Mouse (Mus musculus) spleen, adult 12 weeks (tissue): Measurements from ENCODE around the gene Gm47791.
A peak's percentile ranks its signal among the peaks of the same experiment; 100 is the strongest.

Experiments used
- DNase-seq: peaks from one replicate; pipeline ENCODE4 v3.0.0; 2022; ENCODE audit warnings: low spot score

Gm47791 gene

GRCm38 (mm10) chr1:82771022-82771586 is at the start of gene Gm47791:
Gene Gm47791 (minus strand): TSS chr1:82771243.
- no peak for DNase-seq

DNA sequence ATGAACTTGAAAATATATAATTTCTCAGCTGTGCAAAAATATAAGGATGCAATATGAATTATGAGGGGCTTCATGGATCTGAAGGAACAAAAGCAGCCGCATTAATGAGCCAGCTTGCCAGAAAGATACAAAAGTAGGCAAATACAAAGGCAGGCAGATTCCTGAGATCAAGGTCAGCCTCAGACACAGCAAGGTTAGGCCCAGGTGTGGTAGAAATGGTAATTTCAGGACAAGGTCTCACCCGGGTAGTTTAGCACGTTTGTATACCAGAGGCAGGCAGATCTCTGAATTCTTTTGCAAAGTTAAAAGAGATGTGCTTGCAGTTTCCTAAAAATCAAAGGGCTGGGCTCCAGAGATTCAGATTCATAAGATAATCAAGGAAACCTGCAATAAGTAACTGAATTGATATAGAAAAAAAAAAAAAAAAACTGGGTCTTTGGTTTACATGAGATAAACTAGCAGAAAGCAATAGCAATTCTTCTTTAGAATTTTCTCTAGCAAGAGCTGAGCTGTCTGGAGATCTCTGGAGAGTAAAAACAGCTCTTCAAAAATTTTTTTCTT is 49.7 kb upstream of the Gm47791 start:
- DNase-seq: no peak

DNA sequence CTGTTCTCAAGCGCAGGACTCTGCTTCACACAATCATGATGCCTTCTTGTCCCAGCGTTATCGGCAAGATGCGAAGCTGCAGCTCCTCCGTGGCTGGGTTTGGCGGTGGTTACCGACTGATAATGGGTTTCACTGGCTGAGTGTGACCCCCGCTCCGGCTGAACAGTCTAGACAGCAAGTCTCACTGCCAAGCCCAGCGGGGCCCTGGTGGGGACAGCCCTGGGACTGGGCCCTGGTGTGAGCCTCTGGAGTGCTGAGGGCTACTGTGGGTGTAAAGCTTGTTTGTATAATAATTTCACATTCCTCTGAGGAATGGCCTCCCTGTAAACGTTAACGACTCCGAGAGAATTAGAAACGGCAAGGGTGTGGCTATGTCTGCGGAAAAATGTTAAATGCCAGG is 49.1 kb upstream of the Gm47791 start:
- no peak for DNase-seq

- no peak for DNase-seq
Measured at GRCm38 (mm10) chr1:82819366-82819765, 48.3 kb upstream of the Gm47791 start.

- no peak for DNase-seq
Measured at GRCm38 (mm10) chr1:82815941-82816716, 45.1 kb upstream of the Gm47791 start.

DNA sequence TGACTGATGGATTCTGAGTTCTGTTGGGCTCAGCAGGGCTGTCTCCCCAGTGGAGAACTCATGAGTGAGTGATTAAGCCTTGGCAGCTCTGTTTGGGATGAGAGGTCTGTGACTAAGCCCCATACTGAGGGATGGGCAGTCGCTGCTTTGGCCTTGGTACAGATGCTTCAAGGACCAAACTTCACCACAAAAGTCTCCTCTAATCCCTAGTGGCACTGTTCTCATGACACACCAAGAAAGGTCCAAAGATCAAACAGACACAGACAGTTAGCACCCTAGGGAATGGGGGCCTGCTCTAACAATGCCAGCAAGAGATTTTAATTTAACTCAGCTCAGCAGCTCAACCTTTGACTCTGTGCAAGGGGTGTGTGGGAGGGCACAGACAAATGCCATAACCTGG is 40.7 kb upstream of the Gm47791 start:
- no peak for DNase-seq

DNA sequence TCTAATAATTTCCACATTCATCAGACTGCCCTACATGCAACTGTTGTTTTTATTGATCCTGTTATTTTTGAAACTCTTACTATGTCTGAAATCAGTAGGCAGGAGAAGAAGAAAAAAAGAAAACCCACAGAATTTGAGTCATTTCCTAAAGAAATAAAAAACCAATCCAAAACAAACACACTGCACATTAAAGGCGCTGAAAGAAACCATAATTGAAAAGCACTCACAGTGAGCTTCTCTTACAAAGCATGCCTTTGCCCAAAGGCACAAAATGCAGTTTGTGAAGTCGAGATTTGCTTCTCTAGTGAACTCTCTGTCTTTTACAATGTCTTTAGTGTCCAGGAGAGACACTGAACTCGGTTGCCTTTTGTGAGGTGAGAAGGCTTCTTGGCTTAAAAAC is 37.5 kb upstream of the Gm47791 start:
- no peak for DNase-seq

DNA sequence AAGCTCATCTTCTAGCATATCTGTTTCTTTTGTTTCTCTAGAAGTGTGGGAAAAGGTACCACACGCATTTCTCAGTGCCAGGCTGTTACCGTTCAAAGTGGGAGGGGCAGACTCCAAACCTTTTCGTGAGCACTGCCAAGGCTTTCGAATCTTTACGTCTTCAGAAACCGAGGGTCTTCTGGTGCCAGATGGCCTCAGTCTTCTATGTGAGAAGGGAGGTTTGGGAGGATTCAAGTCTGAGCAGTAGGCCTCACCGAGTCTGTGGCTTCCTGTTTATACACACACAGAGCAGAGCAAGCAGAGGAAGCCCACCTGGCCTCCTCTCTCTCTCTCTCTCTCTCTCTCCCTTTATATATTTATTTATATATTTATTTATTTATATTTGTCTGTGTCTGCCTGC is 36.2 kb upstream of the Gm47791 start:
- DNase-seq: no peak

DNA sequence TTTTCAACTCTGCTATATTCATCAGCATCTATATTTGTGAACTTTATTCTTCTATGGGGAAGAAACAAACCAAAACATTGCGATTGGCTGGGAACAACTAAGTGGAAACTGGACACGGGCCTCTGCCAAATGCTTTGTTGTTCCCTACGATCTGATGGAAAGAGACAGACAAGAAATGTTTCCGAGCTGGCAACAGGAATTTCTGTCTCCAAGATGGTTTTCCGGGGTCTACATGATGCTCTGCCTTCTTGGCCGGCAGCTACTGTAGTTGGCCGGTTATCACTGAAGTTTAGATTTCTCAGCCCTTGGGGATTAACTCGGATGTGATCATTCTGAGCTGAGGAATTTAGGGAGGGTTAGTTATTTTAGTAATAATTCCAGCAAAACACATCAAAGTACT is 35.3 kb upstream of the Gm47791 start:
- no peak for DNase-seq

DNA sequence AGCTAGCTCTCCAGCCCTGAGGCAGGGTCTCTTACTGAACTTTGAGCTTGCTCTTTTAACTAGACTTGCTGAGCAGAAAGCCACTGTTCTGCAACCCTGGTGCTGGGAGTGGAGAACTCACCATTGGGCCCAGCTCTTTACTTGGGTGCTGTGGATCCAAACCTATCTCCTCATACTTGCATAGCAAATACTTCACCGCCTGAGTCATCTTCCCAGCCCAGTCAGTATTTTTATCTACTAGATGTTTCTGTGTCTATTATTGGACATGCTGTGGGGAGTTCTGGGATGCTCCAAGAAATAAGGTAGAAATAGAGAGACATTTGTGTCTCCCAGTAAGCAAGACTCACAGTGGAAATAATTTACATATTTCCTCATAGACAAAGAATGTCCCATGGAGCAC is 33.0 kb upstream of the Gm47791 start:
- no peak for DNase-seq

- DNase-seq: peak; percentile 29
Measured at GRCm38 (mm10) chr1:82803608-82804007, 32.6 kb upstream of the Gm47791 start.

DNA sequence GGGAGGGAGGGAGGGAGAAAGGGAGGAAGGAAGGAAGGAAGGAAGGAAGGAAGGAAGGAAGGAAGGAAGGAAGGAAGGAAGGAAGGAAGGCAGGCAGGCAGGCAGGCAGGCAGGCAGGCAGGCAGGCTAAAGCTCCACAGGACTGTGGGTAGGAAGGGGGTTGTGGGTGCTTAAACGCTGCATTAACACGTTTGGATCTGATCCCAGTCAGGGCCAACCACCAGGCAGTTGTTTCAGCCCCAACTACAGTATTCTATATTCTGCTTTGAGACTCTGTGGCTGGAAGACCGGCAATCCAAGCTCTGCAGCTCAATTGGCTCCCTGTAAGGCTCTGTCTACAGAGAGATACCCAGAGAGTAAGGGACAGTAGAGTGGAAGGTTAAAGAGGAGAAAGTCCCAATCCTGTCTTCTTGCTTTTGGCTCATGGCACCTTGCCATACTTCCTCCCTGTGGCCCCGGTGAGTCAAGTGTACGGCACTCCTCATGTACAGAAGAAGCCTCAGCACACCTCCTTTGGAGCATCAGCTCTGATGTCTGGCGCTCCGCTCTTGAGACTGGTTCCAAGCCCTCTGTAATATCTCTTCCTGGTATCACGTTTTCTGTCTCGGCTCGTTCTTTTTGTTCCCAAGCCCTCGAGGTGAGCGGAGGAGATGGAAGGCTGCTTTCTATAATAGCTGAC is 30.2 kb upstream of the Gm47791 start:
- no peak for DNase-seq

DNA sequence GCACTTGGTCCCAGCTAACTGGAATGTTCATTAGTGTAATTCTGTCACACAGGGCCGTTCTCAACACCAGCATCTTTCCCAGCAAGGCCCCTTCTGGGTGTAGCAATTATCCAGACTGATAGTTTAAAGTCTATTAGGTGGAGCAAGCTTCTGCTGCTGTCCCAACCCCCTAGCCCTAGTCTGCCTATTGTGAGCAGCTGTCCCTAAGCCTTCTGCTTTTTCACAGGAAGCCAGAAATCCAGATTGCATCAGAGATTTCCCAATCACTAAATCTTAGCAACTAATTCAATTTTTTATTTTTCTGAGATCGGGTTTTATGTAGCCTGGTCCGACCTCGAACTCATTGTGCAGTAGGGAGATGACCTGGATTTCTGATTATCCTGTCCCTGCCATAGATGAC is 27.9 kb upstream of the Gm47791 start:
- DNase-seq: no peak

GRCm38 (mm10) chr1:82798304-82798703 is 27.3 kb upstream of the Gm47791 start:
- no peak for DNase-seq

DNA sequence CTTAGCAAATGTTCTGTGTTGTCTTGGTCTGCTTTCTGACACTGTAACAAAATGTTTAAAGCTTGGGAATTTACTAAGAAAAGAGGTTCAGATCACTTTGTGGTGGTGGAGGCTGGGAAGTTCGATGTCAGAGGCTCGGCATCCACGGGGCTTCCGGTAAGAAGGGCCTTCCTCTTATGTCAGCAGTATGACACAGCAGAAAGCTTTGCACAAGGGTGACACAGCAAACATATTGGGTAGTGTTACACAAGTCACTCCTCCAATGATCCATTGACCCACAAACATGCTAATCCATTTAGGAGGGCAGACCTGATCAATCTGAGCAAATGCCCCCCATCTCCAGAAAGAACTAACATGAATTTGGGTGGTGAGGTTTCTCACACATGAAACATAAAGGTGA is 26.0 kb upstream of the Gm47791 start:
- no peak for DNase-seq

DNA sequence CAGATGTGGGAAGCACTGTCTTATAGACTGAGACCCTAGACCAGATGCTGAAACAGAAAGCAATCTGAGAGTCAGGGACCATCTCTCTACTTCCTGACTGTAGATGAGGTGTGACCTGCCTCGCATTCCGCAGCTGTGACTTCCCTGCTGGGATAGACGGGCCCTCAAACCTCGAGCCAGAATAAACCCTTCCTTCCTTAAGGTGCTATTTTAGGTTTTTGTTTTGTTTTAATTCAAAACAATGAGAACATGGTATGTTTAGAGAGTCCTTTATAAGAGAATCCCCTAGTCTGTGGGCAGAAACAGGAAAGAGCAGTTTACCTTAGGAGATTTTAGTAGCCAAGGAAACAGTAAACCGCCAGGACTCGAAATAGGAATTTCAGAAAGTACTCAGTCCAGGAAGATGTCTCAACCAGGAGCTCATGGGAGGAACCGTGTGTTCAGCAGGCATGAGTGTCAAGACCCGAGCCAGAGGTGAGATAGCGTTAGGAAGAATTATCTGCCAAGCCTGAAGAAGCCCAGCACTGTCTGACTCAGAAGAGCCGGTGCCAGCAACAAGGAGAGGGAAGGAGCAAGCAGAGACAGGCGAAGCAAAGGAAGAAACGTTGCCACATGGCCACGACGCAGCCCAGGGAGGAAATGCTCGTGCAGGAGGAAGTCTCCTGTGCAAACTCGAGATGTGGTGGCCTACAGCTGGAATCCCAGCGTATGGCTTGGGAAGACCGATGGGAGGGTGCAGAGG is 24.8 kb upstream of the Gm47791 start:
- no peak for DNase-seq

DNA sequence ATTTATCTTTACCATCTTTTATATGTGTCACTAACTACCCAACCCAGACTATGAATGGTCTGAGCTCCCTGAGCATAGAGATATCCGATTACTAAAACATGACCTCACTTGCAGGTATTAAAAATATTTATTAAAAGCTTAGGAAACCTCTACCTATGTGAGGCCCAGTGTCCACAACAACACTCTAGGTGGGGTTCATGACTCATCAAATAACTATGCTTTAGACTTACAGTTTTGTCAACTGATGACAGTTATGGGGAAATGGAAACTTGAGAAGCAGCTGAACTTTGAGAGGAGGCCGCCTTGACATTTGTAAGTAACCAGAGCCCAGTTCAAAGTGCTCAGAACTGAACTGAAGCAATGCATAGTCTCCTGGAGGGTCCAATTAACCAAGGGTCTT is 24.2 kb upstream of the Gm47791 start:
- DNase-seq: no peak

- no peak for DNase-seq
Measured at GRCm38 (mm10) chr1:82793986-82794385, 22.9 kb upstream of the Gm47791 start.

DNA sequence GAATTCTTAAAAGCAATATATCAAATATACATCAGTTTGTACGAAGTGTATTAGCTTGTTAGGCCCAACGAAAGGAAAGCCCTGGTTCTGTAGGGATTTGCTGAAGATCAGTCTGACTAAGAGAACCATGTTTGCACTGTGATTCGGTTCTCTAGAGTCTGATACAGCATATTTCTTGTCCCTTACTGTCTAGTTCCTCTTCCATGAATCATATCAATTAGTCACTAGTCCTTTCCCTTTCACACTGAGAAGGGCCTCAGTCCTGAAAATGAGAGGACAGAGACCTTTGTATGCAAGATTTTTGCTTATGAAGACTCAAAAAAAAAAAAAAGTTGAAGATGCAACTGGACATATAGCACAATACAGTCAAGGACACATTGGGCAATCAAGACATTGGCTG is 22.1 kb upstream of the Gm47791 start:
- no peak for DNase-seq

GRCm38 (mm10) chr1:82792238-82792637 is 21.2 kb upstream of the Gm47791 start:
- no peak for DNase-seq

DNA sequence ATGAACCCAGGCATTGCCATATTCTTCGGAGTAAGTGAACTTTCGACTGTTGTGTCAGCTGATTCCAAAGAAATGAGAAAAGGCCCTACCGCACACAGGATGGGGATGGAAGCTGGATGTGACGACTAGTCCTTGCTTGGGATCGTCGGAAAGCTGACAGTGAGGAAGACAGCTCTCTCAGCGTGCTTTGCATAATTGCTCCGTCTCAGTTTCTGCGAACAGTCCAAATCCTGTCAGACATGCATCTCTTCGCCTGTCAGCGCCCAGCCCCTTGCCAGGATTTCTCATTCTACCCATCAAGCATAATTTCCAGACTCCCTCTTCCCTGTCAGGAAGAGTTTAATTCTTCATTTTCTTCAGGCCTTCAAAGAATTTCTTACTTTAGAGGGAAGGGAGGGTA is 20.1 kb upstream of the Gm47791 start:
- DNase-seq: no peak

DNA sequence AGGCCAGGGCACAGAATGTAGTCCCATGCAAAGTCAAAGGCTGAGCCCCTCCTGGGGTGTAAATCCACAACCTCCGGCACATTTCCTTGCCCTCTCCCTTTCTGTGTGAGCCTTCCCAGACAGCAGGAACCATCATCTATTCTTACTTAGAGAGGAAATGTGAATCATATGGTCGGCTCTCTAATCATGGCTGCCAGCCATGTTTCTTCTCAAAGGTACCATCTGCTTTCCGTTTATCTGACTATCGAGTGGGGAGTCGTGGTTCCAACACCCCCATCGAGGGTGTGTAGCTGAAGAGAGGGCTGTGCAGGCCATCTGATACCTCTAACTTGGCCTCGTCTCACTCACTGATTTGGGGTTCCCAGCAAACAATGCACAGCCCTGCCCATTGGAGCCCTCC is 17.0 kb upstream of the Gm47791 start:
- no peak for DNase-seq
